Mouse (Mus musculus) inflammation-experienced regulatory T-cells, adult 16 weeks (primary cell): ENCODE data around the gene Tfpi. TPM values are rescaled to one million over a fixed set of nuclear protein-coding genes. Genes with fewer than 3 reads are reported as not detected.

Experiments
- polyA plus RNA-seq: library from polyadenylated mRNA; unstranded; fragments of 100-300 nt; shearing (Covaris generic); gene quantifications from one replicate; pipeline ENCODE4 v1.2.1, GENCODE M21; 2017

The Tfpi gene
- polyA plus RNA-seq, result 9.9 TPM

GRCm38 (mm10) chr2:84476577-84476976, at the start of gene Tfpi:
TSS of gene Tfpi (minus strand) at chr2:84476775.

GRCm38 (mm10) chr2:84425138-84425537, 51.4 kb downstream of the Tfpi start, which contains the start of gene Calcrl:
TSS of gene Calcrl (minus strand) at chr2:84425411.

Other genes with a start within 250 kb of the Tfpi start
- gene Calcrl, start 51.4 kb downstream of the Tfpi start, polyA plus RNA-seq, result 36.0 TPM
- 4.3 TPM for gene Ctnnd1, start 174.0 kb upstream of the Tfpi start, polyA plus RNA-seq
- 0.16 TPM for gene Btbd18, start 182.3 kb upstream of the Tfpi start, polyA plus RNA-seq
- 88.2 TPM for gene Selenoh, start 194.0 kb upstream of the Tfpi start, polyA plus RNA-seq
- gene Gm28635, start 201.3 kb upstream of the Tfpi start, polyA plus RNA-seq, result not detected
- 37.8 TPM for gene Med19, start 201.6 kb upstream of the Tfpi start, polyA plus RNA-seq
- 122 TPM for gene Tmx2, start 202.4 kb upstream of the Tfpi start, polyA plus RNA-seq
- gene Zdhhc5, start 238.4 kb upstream of the Tfpi start, polyA plus RNA-seq, result 29.0 TPM